Mouse (Mus musculus) forebrain, embryonic 11.5 days (tissue): ENCODE results near the gene Fam83g. TPM values are rescaled to one million over a fixed set of nuclear protein-coding genes. Genes with fewer than 3 reads are reported as not detected.

Experiments
- ATAC-seq: fragments of 200-750 bp; cut with Nextera tagmentation; replicated peaks from 2 replicates; pipeline ENCODE4 v1.8.0; 2017; ENCODE audit warnings: moderate TSS enrichment; ENCODE audit not compliant: low FRiP score
- DNase-seq: peaks from one replicate; pipeline ENCODE4 v3.0.0-alpha.2; 2017; ENCODE audit warnings: low spot score
- H3K27ac ChIP-seq: fragments of 300-500 bp; sonication (generic); 2 replicates; pipeline ENCODE4 v1.5.1; 2014; ENCODE audit warnings: low read depth, low read length
- H3K27me3 ChIP-seq: fragments of 300-500 bp; sonication (generic); 2 replicates; pipeline ENCODE4 v1.6.1; 2014; ENCODE audit warnings: mild to moderate bottlenecking, low read length, mixed read lengths; ENCODE audit not compliant: control insufficient read depth, insufficient read depth
- H3K36me3 ChIP-seq: fragments of 300-500 bp; sonication (generic); 2 replicates; pipeline ENCODE4 v1.6.1; 2014; ENCODE audit warnings: mild to moderate bottlenecking, low read length, moderate library complexity, mixed read lengths; ENCODE audit not compliant: control insufficient read depth, insufficient read depth
- H3K4me1 ChIP-seq: fragments of 300-500 bp; sonication (generic); replicated peaks from 2 replicates; pipeline ENCODE4 v1.6.1; 2014; ENCODE audit warnings: low read length, mixed read lengths; ENCODE audit not compliant: control insufficient read depth, insufficient read depth
- H3K4me2 ChIP-seq: fragments of 300-500 bp; sonication (generic); 2 replicates; pipeline ENCODE4 v1.6.1; 2014; ENCODE audit warnings: low read depth, mild to moderate bottlenecking, low read length, moderate library complexity, mixed read lengths; ENCODE audit not compliant: severe bottlenecking
- H3K4me3 ChIP-seq: fragments of 300-500 bp; sonication (generic); 2 replicates; pipeline ENCODE4 v1.5.1; 2014; ENCODE audit warnings: low read depth, low read length
- H3K9ac ChIP-seq: fragments of 300-500 bp; sonication (generic); 2 replicates; pipeline ENCODE4 v1.6.1; 2014; ENCODE audit warnings: low read length
- H3K9me3 ChIP-seq: fragments of 300-500 bp; sonication (generic); 2 replicates; pipeline ENCODE4 v1.6.1; 2016; ENCODE audit warnings: low read length, mixed read lengths; ENCODE audit not compliant: control insufficient read depth
- whole genome bisulfite sequencing: fragments of 180-500 bp; shearing (Covaris S2); extraction: QIAGEN DNeasy Blood & Tissue Kit; methylation state at CpG from one replicate; pipeline ENCODE4 v1.1.7; 2014; 5-methylcytosine and 5-hydroxymethylcytosine counted together
- polyA plus RNA-seq: library from polyadenylated mRNA; unstranded; fragments of >200 nt; fragmentation: Nextera tagmentation; extraction: Ambion mirVana; gene quantifications from 2 replicates; pipeline ENCODE4 v1.2.1, GENCODE M21; 2014

The Fam83g gene
- polyA plus RNA-seq, 1 experiment from 2014 or later, result 0.65 TPM

DNA sequence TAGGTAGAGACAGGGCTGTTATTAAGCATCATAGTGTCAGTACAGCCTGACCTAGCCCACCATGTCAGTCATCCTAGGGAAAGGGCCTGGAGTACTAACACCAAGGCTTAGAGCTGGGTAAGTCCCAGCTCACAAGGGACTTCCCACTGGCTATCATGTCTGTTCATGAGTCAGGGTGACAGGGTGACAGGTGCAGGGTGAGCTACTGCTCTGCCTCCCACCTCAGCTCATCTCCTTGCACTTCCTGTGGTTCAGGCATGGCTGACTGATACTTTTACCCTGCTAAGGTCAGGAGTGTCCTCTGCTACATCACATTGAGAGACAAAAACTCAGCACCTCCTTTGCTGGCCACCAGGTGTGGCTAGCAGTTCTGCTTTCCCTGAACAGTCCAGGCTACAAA is 15.0 kb downstream of the Fam83g start:
- Histone ChIP-seq H3K36me3 (no peaks in the 10 kb centered on the region), H3K4me2 (no peak overlapping the region)
- DNase-seq, result no peak

DNA sequence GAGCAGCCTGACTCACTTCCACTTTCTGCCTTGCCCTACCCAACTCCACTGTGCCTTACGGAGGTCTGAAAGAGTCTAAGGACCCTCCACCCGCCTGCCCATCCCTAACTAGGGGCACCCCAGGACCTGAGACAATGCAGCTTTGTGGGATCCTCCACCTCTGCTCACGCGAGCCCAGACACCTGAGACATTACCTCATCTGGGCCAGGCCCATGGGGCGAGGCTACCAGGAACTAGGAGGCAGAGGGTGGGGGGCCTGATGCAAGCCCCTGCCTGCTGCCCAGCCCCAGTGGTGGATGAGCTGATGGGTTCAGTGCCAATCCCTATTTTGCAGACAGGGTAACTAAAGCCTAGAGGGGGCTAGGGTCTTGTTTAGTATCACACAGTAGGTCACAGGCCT is 15.6 kb downstream of the Fam83g start:
- no peaks in the 10 kb centered on the region for H3K9me3 ChIP-seq
- WGBS, result 89% methylated on average over 5 of the region's 5 CpGs
- no peak overlapping the region for H3K9ac ChIP-seq
- no peak overlapping the region for H3K4me2 ChIP-seq
- no peaks in the 10 kb centered on the region for H3K27me3 ChIP-seq
- no peak overlapping the region for H3K27ac ChIP-seq
- H3K4me1 ChIP-seq, result peaks cover 5% of the 10 kb centered on the region
- H3K4me3 ChIP-seq, result no peak overlapping the region
- no peak for DNase-seq
- no peak for ATAC-seq
- no peaks in the 10 kb centered on the region for H3K36me3 ChIP-seq

More for the DNA sequence above, 15.0 kb downstream of the Fam83g start:
- H3K27ac ChIP-seq, result no peak overlapping the region
- no peak overlapping the region for H3K4me3 ChIP-seq
- ATAC-seq, result no peak
- no peak overlapping the region for H3K9ac ChIP-seq
- H3K9me3 ChIP-seq, result no peaks in the 10 kb centered on the region
- H3K4me1 ChIP-seq, result peaks cover 5% of the 10 kb centered on the region
- H3K27me3 ChIP-seq, result no peaks in the 10 kb centered on the region

DNA sequence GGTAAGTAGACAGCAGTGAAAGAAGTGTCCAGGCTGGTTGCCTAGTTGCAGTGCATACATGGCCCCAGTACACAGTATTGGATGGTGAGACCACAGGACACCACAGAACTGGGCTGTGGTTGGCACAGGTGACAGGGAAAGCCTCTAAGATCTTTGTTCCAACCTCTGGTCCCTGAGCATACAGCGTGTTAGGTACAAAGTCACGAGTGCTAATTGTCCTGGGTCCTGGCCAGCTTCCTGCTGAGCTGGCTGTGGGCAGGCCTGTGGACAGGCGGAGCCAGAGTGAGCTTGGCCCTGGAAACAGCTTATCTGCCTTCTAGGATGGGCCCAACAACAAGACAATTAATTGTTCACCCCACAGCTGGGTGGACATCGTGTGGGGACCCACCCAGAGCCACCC is 16.0 kb downstream of the Fam83g start:
- Histone ChIP-seq H3K4me1 (peaks cover 5% of the 10 kb centered on the region), H3K27me3 (no peaks in the 10 kb centered on the region), H3K9ac (no peak overlapping the region), H3K4me3 (no peak overlapping the region), H3K27ac (no peak overlapping the region), H3K9me3 (no peaks in the 10 kb centered on the region), H3K4me2 (no peak overlapping the region), H3K36me3 (no peaks in the 10 kb centered on the region)
- WGBS, result 75% methylated on average over 4 of the region's 4 CpGs
- DNase-seq, result no peak
- ATAC-seq, result no peak

DNA sequence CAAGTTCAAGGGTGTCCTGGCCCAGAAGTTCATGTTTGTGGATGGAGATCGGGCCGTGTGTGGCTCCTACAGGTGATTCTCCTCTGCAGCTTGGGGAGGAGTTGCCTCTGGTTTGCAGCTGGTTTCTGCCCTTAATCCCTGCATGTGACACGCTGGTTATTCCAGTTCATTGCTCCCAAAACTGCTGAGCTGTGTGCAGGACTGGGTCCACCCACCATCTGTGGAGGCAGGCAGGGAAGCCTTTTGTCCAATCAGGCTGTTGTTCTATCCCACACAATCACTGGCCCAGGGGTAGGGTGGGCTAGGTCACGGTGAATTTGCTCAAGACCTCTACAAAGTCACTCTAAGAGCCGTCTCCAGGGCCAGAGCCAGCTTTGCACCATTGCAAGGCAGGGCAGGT is 17.8 kb downstream of the Fam83g start:
- Histone ChIP-seq H3K27me3 (no peaks in the 10 kb centered on the region), H3K4me2 (no peak overlapping the region), H3K27ac (no peak overlapping the region), H3K4me1 (peaks cover 5% of the 10 kb centered on the region), H3K4me3 (no peak overlapping the region), H3K36me3 (no peaks in the 10 kb centered on the region), H3K9ac (no peak overlapping the region), H3K9me3 (no peaks in the 10 kb centered on the region)
- WGBS, result 38% methylated on average over 5 of the region's 5 CpGs
- ATAC-seq (no peak), DNase-seq (no peak)

DNA sequence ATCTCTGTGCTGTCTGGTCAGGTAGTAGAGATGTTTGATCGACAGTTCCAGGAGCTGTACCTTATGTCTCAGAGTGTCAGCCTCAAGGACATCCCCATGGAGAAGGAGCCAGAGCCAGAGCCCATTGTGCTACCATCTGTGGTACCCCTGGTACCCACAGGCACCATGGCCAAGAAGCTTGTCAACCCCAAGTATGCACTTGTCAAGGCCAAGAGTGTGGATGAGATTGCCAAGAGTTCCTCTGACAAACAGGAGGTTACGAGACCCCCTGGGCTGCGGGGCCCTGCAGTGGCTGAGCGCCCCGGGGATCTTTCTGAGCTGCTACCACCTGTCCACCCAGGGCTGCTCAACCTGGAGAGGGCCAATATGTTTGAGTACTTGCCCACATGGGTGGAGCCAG is 18.6 kb downstream of the Fam83g start:
- H3K27ac ChIP-seq, result no peak overlapping the region
- no peaks in the 10 kb centered on the region for H3K27me3 ChIP-seq
- H3K4me2 ChIP-seq, result no peak overlapping the region
- no peaks in the 10 kb centered on the region for H3K36me3 ChIP-seq
- no peak overlapping the region for H3K4me3 ChIP-seq
- WGBS, result 91% methylated on average over 5 of the region's 5 CpGs
- peaks cover 5% of the 10 kb centered on the region for H3K4me1 ChIP-seq
- no peaks in the 10 kb centered on the region for H3K9me3 ChIP-seq
- H3K9ac ChIP-seq, result no peak overlapping the region
- DNase-seq, result no peak
- ATAC-seq, result no peak

DNA sequence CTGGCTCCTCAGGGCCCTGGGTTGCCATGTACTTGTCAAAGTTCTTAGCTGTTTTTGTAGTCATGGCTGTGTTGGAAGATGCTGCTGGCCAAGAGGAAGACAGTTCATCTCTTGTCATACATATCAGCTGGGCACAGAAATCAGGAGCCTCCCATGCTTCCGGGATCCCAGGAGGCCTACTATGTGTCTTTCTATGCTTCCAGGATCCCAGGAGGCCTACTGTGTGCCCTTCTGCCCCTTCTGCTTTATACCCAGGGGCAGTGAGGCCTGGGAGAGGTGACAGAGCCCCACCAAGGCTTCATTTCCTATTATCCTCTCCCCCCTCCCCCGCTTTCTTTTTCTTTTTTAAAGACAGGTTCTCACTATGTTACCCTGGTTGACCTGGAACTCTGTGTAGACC is 21.7 kb downstream of the Fam83g start:
- Histone ChIP-seq H3K4me2 (no peak overlapping the region), H3K4me1 (0 out of 2 replicates have a peak, but pooled peaks cover 2% of the 10 kb centered on the region), H3K27ac (no peak overlapping the region), H3K9me3 (no peaks in the 10 kb centered on the region), H3K36me3 (no peaks in the 10 kb centered on the region), H3K4me3 (no peak overlapping the region), H3K27me3 (no peaks in the 10 kb centered on the region), H3K9ac (no peak overlapping the region)
- ATAC-seq, result no peak
- DNase-seq, result no peak
- WGBS, result 91% methylated on average over 2 of the region's 2 CpGs

- Histone ChIP-seq H3K36me3 (no peaks in the 10 kb centered on the region), H3K27me3 (no peaks in the 10 kb centered on the region), H3K4me1 (0 out of 2 replicates have a peak, but pooled peaks cover 2% of the 10 kb centered on the region), H3K9ac (no peak overlapping the region), H3K9me3 (no peaks in the 10 kb centered on the region), H3K4me3 (no peak overlapping the region), H3K4me2 (no peak overlapping the region), H3K27ac (no peak overlapping the region)
- 67% methylated on average over 4 of the region's 4 CpGs for WGBS
- ATAC-seq (no peak), DNase-seq (no peak)
These were observed 22.3 kb downstream of the Fam83g start for GRCm38 (mm10) chr11:61706232-61706631.

- Histone ChIP-seq H3K4me1 (no peaks in the 10 kb centered on the region), H3K9me3 (no peaks in the 10 kb centered on the region), H3K36me3 (no peaks in the 10 kb centered on the region), H3K9ac (no peak overlapping the region), H3K4me2 (no peak overlapping the region), H3K4me3 (no peak overlapping the region), H3K27me3 (no peaks in the 10 kb centered on the region), H3K27ac (no peak overlapping the region)
- ATAC-seq (no peak), DNase-seq (no peak)
- 74% methylated on average over 3 of the region's 3 CpGs for WGBS
These were observed 25.0 kb downstream of the Fam83g start for GRCm38 (mm10) chr11:61708928-61709327.

GRCm38 (mm10) chr11:61713157-61713855 is 29.4 kb downstream of the Fam83g start:
- Histone ChIP-seq H3K9ac (no peak overlapping the region), H3K4me3 (no peak overlapping the region), H3K36me3 (no peaks in the 10 kb centered on the region), H3K4me2 (no peak overlapping the region), H3K27ac (no peak overlapping the region), H3K4me1 (no peaks in the 10 kb centered on the region), H3K9me3 (no peaks in the 10 kb centered on the region), H3K27me3 (no peaks in the 10 kb centered on the region)
- DNase-seq (no peak), ATAC-seq (no peak)
- WGBS, result 65% methylated on average over 15 of the region's 15 CpGs
